Mouse (Mus musculus) monocyte, adult 5-6 weeks (primary cell): Measurements from ENCODE around the gene Cxxc4. TPM values are rescaled to one million over a fixed set of nuclear protein-coding genes. Genes with fewer than 3 reads are reported as not detected.
"Not testable (repeated sequence)": the region's sequence is repeated elsewhere in the genome, so short reads cannot be mapped to it uniquely, and the experiment has no call there.

Experiments used
- ATAC-seq: fragments of 153-309, 156-312 bp; replicated peaks from 2 replicates; pipeline ENCODE4 v1.8.0; 2017; ENCODE audit warnings: mild to moderate bottlenecking; ENCODE audit not compliant: low TSS enrichment, insufficient number of reproducible peaks, severe bottlenecking, poor library complexity, low FRiP score
- total RNA-seq: library from RNA; stranded (forward); fragments of 200-1000, 200-491, 200-594 nt; gene quantifications from 3 replicates; pipeline ENCODE4 v1.2.3, GENCODE M21; 2017

Cxxc4 gene
- not detected in 3 replicates for total RNA-seq

DNA sequence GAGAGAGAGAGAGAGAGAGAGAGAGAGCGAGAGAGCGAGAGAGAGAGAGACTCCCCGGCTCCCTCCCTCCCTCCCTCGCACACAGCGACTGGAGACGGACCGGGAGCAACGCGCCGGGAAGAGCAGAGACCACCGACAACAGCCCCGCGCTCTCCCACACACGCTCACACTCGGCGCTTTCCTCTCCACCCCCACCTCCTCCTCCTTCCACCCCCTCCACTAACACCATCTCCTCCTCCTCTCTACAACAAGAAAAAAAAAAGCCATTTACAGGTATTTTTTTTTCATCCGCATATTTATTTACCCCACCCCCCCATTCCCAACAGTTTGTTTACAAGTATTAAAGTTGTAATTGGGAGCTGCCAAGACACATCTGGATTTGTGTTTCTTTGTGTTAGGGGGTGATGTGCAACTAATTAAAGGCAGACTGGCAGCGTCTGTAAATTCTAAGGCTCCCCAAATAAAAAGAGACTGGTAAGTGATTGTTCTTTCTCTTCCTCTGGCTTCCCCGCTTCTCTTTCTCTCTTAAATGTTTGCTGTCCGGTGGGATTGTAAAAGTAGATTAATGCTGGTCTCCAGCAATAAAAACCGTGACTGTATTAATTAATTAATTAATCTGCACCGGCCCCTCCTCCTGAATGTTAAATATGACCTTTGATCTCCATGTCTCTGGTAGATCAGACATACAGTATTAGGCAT is at the start of gene Cxxc4:
Gene Cxxc4, plus strand, starts transcription at position 71 of the 699 bp plus-strand sequence.
- no peak for ATAC-seq

DNA sequence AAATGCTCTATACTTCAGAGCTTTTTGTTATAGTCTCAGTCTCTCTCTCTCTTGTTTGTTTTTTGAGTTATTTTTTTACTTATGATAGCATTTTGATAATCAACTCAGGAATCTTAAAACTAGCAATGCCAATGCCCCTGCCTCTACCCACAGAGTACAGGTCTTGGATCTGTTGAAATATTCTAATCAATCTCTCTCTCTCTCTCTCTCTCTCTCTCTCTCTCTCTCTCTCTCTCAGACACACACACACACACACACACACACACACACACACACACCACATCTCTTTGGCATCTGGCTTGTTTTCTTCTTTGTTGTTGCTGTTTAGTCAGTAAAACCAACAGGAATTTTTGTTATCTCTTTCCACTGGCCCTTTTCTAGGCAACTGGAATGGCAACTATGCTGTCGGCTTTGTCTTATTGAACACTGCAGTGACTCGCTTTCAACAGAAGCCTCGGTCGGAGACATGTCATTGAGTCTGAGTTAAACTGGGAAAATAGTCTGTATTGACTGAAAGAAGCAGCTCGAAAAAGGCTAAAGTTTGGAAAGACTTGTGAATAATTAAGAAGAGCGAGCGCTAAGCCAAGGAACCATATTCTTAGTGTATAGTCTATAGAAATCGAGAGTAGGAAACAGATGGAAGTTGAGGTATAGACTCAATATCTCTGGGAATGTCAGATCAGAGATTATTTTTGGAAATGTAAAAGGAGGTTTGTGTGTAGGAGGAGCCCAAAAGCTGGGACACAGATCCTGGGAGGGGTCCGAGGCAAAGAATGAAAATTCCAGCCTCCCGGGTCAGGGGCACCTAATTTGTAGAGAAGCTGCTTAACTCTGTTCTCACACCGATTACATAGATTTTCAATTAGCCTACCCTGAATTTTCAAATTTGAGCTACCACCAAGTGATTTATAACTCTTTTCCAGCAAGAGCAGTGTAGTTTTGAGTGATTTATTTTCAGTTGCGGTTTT is 47.0 kb upstream of the Cxxc4 start:
- ATAC-seq = no peak

DNA sequence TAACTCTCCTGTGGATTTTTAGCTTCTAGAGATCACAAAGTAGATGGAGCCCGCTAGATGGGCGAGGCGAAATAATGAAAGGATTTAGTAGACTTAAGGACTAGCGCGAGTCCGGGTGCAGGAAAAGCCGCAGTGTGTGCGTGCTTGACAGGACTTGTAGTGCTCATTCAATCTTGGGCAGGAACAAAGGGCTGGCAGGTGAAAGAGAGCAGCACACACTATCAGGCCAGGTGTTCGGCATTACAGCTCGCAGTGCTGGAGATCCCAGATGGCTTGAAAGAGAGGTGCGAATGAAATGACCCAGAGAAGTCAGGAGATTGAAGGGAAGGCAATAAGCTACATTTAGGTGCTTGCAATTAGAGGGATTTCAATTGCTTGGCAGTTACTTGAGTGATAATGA is 46.2 kb upstream of the Cxxc4 start:
- no peak for ATAC-seq

DNA sequence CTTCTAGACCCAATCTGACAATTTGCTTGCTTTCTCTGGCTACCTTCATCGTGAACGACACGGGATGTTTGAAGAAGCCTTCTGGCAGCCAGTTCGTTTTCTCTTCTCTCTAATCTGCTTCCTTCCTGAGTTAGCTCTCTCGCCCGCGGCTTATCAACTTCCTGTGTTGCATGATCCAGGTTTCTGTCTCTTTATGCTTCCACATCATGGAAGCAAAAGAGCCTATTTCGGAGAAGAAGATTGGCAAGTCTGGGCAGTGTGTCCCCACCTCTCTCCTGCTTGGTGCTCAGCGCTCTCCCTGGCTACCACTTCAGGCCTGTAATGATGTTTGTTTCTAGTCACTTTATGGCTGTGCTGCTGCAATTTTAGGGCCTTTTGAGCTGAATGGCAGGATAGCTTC is 36.4 kb upstream of the Cxxc4 start:
- ATAC-seq = no peak

DNA sequence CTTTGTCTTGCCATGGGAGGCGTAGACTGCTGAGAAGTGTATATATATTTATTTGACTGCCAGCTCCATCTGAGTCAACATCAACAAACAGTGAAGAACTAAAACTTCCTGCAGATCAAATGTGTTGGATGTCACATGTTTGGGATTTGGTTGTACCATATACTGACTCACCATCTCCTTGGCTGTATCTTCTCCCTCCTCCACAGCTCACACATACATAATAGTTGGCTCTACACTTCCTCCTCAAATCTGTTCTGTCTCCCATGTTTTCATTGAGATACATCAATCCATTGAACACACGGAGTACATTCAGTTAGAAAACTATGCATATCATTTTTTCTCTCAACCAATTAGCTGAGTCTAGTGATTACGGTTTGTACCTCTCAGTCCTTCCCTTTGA is 29.7 kb upstream of the Cxxc4 start:
- ATAC-seq = no peak

DNA sequence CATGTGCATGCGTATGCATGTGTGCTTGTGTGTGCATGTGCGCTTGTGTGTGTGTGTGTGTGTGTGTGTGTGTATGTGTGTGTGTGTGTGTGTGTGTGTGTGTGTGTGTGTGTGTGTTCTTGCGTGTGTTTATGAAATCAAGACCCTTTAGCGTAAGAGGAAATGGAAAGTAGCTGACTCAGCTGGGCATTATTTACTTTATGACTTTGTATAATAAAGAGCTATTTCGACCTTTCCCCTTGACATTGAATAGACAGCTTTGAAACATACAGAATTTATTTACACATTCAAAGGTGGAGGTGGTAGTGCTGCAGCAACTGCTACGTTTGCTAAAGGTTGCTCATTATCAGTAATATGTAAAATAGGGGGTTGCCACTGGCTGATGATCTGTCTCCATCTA is 25.3 kb upstream of the Cxxc4 start:
- no peak for ATAC-seq

DNA sequence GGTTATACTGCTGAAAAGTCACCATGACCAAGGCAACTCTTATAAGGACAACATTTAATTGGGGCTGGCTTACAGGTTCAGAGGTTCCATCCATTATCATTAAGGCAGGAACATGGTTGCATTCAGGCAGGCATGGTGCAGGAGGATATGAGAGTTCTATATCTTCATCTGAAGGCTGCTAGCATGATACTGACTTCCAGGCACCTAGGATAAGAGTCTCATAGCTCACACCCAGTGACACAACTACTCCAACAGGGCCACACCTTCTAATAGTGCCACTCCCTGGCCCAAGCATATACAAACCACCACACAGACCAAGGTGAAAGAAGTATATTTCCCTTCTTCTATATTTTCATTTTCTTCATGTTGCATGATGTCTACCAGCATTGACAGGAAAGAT is 16.4 kb upstream of the Cxxc4 start:
- not testable (repeated sequence) for ATAC-seq

DNA sequence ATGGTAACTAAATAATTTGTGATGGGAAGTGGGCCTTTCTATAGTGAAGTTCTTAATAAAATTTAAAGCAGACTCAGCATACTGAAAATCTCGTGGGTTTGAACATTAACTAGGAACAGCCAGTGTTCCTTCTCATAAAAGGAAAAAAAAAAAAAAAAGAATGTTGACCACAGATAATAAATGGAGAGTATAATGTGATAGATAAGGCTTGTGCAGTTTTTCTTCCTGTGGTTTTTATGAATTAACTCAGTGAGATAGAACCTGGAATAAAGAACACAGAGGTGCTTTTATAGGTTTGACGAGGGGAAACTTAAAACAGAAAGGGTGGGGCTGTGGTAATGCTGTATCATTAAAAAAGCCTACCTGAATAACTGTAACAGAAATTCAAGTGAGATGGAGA is 15.3 kb upstream of the Cxxc4 start:
- ATAC-seq = no peak

DNA sequence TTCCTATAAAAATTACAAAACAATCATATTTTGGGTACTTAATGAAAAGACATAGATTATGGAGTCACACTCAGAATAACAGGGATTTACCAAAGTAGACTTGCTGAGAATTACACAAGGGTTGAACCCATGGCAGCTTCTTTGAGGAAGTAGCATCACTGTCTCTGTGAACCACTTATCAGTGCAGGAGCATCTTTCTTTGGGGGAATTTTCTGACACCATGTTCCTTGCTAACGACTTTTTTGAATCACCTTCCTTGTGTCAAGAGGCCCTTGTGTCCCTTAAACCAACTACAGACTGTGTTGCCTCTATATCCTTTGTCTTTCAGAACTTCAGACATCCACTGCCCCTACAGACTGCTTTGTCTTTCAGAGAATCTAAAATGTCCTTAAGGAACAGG is 13.7 kb upstream of the Cxxc4 start:
- no peak for ATAC-seq

DNA sequence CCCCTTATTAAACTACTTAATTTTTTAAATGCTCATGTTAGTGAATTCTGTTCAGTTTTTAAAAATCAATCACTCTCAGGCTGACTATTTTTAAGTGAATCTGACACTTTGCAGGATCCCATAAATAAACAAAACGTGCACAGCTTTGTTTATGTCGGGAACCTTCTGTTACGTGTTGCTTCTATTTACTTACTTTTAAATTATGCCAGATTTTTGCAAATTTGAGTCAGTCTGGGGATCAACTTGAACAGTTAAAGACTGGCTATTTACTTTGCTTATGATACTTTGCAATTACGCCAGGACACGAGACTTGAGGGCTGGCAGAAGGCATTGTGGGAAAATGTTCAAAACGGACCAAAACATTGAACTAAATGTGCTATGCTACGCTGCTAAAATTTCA is 12.3 kb upstream of the Cxxc4 start:
- no peak for ATAC-seq

DNA sequence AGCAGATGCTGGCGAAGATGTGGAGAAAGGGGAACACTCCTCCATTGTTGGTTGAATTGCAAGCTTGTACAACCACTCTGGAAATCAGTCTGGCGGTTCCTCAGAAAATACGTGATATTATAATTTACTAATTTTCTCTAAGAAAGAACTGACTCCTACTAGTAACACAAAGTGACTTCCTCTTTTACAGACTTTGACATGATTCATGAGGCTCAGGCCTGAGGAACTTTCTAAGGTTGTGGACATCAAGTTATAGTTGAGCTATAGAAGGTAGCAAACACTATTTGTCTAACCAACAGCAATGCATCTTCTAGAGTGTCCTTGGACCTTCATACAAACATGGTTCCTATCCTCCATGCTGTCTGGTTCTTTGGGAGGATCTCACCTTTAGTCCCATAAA is 10.4 kb upstream of the Cxxc4 start:
- ATAC-seq = no peak

DNA sequence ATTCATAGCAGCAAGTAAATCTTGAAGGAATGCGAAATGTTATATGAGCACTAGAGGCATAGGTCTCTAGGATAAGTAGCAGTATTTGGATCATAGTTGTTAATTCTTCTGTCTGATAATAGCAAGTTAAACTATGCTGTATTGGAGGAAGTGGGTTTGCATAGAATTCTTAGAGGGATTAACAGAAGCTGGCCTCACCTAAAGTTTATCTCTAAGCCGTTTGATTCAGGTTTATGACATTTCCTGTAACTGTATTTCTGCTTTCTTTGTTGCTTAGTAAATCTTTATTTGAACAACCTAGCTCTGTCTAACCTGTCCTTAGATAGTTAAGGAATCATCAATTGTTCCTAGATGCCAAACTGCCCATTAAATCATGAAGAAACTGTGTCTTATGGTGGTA is 3.5 kb upstream of the Cxxc4 start:
- no peak for ATAC-seq

DNA sequence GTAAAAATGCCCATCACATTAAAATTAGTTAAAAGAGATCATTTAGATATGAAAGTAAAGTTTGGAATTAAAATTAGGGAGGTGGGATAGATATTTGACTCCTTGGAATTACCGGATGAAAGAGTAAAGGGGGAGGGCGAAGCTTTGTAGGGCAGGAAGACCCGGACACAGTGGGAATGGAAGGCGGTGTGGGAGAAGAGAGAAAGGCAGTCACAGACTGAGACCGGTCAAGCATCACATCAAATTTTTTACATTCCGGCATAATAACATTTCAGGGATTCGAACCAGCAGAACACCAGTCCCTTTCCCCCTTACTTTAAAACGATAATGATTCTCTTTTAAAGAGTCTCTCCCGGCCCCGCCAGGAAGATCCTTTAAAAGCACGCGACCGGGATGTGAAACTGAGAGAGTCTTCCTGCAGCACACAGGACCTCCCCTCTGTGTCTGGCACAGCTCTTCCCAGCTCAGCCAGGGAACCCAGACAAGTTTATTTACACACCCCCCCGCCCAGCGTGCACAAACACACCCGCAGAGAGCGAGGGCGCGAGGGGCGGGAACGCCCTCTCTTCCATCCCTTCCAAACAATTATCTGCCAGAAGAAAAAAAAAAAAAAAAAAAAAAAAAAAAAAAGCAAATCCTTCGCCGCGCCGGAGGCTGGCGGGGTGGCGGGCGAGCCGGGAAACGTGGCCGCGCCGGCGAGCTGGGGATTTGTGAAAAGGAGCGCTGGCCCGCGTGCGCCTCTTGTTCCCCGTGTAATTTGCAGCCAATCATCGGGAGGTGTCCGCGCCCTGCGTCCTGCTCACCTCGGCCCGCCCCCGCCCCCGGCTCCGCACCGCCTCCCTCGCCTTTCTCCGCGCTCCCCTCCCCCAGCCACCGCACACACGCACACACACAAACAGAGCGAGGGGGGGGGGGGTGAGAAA is 532 bp upstream of the Cxxc4 start:
- ATAC-seq = no peak

DNA sequence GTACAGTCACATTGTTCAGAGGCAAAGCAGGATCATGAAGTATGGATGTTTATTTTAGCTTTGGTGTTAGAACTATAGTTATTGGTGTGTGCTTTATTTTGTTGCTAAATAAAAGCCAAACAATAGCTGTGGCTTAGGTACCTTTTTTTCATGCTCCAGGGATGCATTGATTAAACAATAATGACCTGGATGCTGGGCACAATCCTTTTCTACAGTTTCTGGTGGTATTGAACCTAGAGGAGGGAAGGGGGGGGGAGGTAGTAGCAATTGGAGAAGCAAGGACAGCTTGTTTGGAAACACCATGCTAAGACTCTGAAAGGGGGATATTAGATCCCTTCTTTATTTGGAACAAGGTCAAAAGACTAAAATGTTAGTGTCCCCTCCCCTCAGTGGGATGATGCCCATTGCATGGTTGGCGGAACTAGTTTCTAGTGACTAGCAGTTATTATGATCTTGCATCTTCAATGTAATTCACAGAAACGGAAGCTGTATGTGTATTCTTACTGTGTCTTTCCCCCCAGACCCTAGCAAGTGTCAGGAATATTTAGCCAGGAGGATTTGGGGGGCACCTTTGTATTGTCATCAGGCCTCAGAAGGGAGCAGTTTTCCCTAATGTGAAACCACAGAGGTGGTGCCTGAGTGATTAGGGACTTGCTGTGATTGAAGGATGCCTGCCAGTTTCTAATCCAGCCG is 975 bp downstream of the Cxxc4 start:
- ATAC-seq = no peak

DNA sequence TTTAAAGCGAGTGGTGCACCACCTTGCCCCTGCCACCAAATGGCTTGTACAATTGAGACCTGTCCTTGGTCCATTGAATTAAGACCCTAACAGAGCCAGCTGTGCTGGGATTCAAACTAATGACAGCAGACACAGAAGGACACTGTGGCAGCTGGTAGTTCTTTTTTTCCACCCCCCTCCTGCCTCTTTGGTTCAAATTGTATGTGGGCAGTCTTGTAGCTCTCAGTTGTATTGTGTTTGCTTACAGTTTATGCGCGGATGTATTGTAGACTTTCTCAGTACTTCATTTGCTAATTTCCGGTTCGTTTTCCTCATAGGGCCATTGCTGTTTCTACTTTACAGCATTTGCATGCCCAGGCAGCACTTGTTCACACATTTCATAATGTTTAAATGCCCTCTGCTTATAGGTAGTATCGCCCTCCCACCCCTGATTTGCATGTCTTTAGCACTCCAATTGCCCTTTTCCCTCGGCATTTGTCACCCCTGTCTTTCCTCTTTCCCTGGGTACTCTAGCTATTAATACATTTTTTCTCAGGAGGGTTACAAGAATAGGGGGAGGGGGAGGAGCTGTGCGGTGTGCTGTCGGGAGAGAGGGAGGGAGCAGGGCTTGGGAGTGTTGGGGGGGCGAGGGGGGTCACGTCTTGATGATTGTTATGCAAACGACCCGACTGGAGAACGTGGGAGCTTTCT is 2.5 kb downstream of the Cxxc4 start:
- no peak for ATAC-seq

DNA sequence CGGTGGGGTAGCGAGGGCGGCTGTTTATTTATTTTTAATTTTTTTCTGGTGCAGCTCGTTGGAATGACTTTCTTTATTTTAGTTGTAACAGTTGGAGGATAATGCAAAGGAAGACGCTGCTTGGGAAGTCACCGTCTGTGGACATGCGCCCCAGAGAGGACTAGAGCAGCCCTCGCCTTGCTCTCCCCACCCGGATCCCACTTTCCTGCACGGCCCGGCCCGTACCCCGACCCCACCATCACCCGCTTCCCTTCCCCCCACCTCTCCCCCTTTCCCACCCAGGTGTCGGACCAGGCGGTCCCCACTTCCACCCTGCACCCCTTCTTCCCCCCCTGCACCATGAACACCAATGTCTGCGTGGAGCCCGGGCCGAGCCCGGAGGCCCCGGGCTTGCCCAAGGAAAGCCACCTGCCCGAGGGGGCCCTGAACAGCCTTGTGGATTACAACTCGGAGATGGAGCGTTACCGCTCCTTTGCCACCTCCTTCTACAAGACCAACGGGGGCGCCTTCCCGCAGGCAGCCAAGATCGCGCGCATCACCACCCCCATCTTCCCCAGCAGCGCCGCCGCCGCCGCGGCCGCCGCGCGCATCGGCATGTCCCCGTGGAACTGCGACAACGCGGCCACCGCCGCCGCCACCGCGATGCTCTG is 3.2 kb downstream of the Cxxc4 start:
- ATAC-seq = no peak

DNA sequence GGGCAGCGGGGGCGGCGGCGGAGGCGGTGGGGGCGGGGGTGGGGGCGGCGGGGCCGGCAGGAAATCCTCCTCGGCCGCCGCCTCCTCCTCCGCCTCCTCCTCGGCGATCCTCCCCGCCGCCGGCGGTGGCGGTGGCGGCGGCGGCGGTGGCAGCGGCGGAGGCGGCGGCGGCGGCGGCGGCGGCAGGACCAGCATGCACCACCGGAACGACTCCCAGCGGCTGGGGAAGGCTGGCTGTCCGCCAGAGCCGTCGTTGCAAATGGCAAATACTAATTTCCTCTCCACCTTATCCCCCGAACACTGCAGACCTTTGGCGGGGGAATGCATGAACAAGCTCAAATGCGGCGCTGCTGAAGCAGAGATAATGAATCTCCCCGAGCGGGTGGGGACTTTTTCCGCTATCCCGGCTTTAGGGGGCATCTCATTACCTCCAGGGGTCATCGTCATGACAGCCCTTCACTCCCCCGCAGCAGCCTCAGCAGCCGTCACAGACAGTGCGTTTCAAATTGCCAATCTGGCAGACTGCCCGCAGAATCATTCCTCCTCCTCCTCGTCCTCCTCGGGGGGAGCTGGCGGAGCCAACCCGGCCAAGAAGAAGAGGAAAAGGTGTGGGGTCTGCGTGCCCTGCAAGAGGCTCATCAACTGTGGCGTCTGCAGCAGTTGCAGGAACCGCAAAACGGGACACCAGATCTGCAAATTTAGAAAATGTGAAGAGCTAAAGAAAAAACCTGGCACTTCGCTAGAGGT is 3.9 kb downstream of the Cxxc4 start:
- ATAC-seq = no peak
